Mouse (Mus musculus) C2C12 (cell line): Measurements from ENCODE around the gene Vps13d.

Source experiments
- CTCF ChIP-seq: IDR thresholded peaks from one replicate; pipeline ENCODE4 v1.5.1; 2011; ENCODE audit not compliant: control insufficient read depth, insufficient read depth, insufficient read length
- FOSL1 ChIP-seq: IDR thresholded peaks from one replicate; pipeline ENCODE4 v1.8.0; 2011; ENCODE audit warnings: mild to moderate bottlenecking, low read length; ENCODE audit not compliant: poor library complexity, insufficient read depth, severe bottlenecking
- MAX ChIP-seq: IDR thresholded peaks from one replicate; pipeline ENCODE4 v1.6.1; 2011; ENCODE audit warnings: mild to moderate bottlenecking, control low read depth
- USF1 ChIP-seq: IDR thresholded peaks from one replicate; pipeline ENCODE4 v1.6.1; 2011; ENCODE audit warnings: low read depth, mild to moderate bottlenecking, control low read depth, moderate library complexity

DNA sequence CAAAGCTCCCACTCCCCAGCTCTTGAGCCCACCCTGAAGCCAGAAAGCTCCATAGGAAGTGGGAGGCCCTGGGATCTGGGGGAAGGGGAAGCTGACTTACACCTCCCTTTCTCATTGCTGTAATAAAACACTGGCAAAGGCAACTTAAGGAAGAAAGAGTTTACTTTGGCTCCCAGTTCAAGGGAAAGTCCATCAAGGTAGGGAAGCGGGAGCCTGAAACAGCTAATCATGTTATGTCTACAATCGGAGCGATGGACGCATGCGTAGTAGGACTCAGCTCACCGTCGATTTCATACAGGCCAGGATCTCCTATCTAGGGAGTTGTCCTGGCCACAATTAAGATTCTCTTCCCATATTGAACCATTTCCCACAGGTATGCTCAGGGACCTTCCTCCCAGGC, 263.6 kb downstream of the Vps13d start:
- TF ChIP-seq CTCF (no peak), USF1 (no peak), FOSL1 (no peak), MAX (no peak)
